18 mouse cellular contexts compared by ENCODE assay signal in genomic region chr14:121930731-121931383, GRCm38 (mm10). TPM values are rescaled to one million over a fixed set of nuclear protein-coding genes. Genes with fewer than 3 reads are reported as not detected.
DNase-seq lines count a peak whose midpoint lies in the region; ATAC-seq lines count a peak whose summit lies in the region.
"Had no signal": no experiment of that assay in that cellular context is flagged by ENCODE, and none has a peak within 500 bp of the region (broad histone marks: within the 10 kb centered on the region; RNA-seq: fewer than 3 reads in every experiment).

No protein-coding gene starts in this region.

- peak; percentile 75 for DNase-seq in heart, embryonic 10.5 days (ENCODE audit: low spot score)
- no peak for DNase-seq in heart, postnatal 10 days
- DNase-seq in B cell, adult 2 months: peak; percentile 58 to 62
- no peak for DNase-seq in forebrain, embryonic 10.5 days (ENCODE audit: extremely low spot score, low spot score)
- DNase-seq: cerebellum, adult 2 months; kidney, adult 8-10 months had no signal

- H3K4me3 ChIP-seq in heart, embryonic 10.5 days: no peak overlapping the region
- H3K4me3 ChIP-seq in forebrain, embryonic 10.5 days: no peak overlapping the region
- no peak overlapping the region for H3K4me3 ChIP-seq in forebrain, embryonic 16.5 days (replicated peaks; ENCODE audit: low read length)
- H3K4me3 ChIP-seq: midbrain, embryonic 13.5 days had no signal

- no peak overlapping the region for H3K9ac ChIP-seq in forebrain, embryonic 16.5 days (replicated peaks; ENCODE audit: low read depth, low read length)
- H3K9ac ChIP-seq: hindbrain, embryonic 14.5 days; liver, embryonic 14.5 days; midbrain, embryonic 13.5 days had no signal

- H3K4me2 ChIP-seq in forebrain, embryonic 16.5 days (ENCODE audit: low read length): no peak overlapping the region
- H3K4me2 ChIP-seq: hindbrain, embryonic 14.5 days; midbrain, embryonic 13.5 days had no signal

- H3K27me3 ChIP-seq in heart, embryonic 10.5 days (ENCODE audit: insufficient read depth, poor library complexity, severe bottlenecking): no peaks in the 10 kb centered on the region
- no peaks in the 10 kb centered on the region for H3K27me3 ChIP-seq in forebrain, embryonic 10.5 days (ENCODE audit: poor library complexity, severe bottlenecking)
- H3K27me3 ChIP-seq in forebrain, embryonic 16.5 days (replicated peaks; ENCODE audit: control insufficient read depth, insufficient read depth, low read length): no peaks in the 10 kb centered on the region
- H3K27me3 ChIP-seq: midbrain, embryonic 13.5 days had no signal

- no peaks in the 10 kb centered on the region; the same call in 1 of the 2 replicates for H3K9me3 ChIP-seq in heart, embryonic 10.5 days
- H3K9me3 ChIP-seq in forebrain, embryonic 10.5 days: peaks cover 8% of the 10 kb centered on the region
- no peaks in the 10 kb centered on the region for H3K9me3 ChIP-seq in forebrain, embryonic 16.5 days (ENCODE audit: control insufficient read depth, low read length)

- peak; percentile 45 for ATAC-seq in activated CD4-positive, CD25-positive, alpha-beta regulatory T cell, adult 4 months
- ATAC-seq in megakaryocyte, adult 5-6 weeks (ENCODE audit: poor library complexity, severe bottlenecking): peak; percentile 39
- no peak for ATAC-seq in monocyte, adult 5-6 weeks (replicated peaks; ENCODE audit: insufficient number of reproducible peaks, low FRiP score, low TSS enrichment, poor library complexity, severe bottlenecking)
- ATAC-seq in forebrain, embryonic 16.5 days: no peak
- ATAC-seq: forebrain, embryonic 14.5 days had no signal

- H3K27ac ChIP-seq in heart, embryonic 10.5 days: peak overlapping the region; percentile 56
- H3K27ac ChIP-seq in forebrain, embryonic 10.5 days: no peak overlapping the region
- H3K27ac ChIP-seq in forebrain, embryonic 16.5 days (ENCODE audit: low read length): no peak overlapping the region
- H3K27ac ChIP-seq: hindbrain, embryonic 14.5 days; liver, embryonic 14.5 days had no signal

- peaks cover 21% of the 10 kb centered on the region for H3K4me1 ChIP-seq in heart, embryonic 10.5 days
- 0 out of 2 replicates have a peak, but pooled peaks cover 2% of the 10 kb centered on the region for H3K4me1 ChIP-seq in forebrain, embryonic 10.5 days
- no peaks in the 10 kb centered on the region for H3K4me1 ChIP-seq in forebrain, embryonic 16.5 days (replicated peaks; ENCODE audit: control insufficient read depth, insufficient read depth, low read length)

- peaks cover 20% of the 10 kb centered on the region for H3K36me3 ChIP-seq in heart, embryonic 10.5 days
- peaks cover 26% of the 10 kb centered on the region for H3K36me3 ChIP-seq in forebrain, embryonic 10.5 days (replicated peaks)
- 0 out of 2 replicates have a peak, but pooled peaks cover 2% of the 10 kb centered on the region for H3K36me3 ChIP-seq in forebrain, embryonic 16.5 days (ENCODE audit: control insufficient read depth, insufficient read depth)

- intact Hi-C loops in heart, postnatal 10 days (cut with DNase I): no loop called here

- WGBS in heart, embryonic 10.5 days: 59% methylated on average over 7 of the region's 7 CpGs
- WGBS in forebrain, embryonic 10.5 days: 85% methylated on average over 7 of the region's 7 CpGs
- 65% methylated on average over 7 of the region's 7 CpGs for WGBS in forebrain, embryonic 16.5 days

RNA-seq across cellular contexts. Expression of gene Gpr18, which starts 15.3 kb away (rescaled TPM):
- 0.34 TPM in 1 of 2 replicates, not detected in the other for polyA plus RNA-seq in heart, embryonic 10.5 days (2016; fragmentation: Nextera tagmentation; extraction: Ambion mirVana)
- total RNA-seq in heart, postnatal 10 days (2021): under 1 TPM; 0.27 to 0.45 TPM
- 10 to 100 TPM; 83.8 to 86.0 TPM for polyA plus RNA-seq in activated CD4-positive, CD25-positive, alpha-beta regulatory T cell, adult 4 months (2017; shearing (Covaris generic))
- total RNA-seq in megakaryocyte, adult 5-6 weeks (2015): 11.3 and 16.1 TPM in 2 replicates
- 11.9 and 12.9 TPM in 2 replicates for total RNA-seq in megakaryocyte, adult 5-6 weeks (2017)
- 31.4 to 45.9 TPM (median 34.6 TPM) in 3 replicates for total RNA-seq in monocyte, adult 5-6 weeks (2017)
- 0.23 and 0.55 TPM in 2 replicates for polyA plus RNA-seq in forebrain, embryonic 10.5 days (2016; fragmentation: Nextera tagmentation; extraction: Ambion mirVana)
- polyA plus RNA-seq in forebrain, embryonic 16.5 days (2015; fragmentation: Nextera tagmentation; extraction: Ambion mirVana): 0.28 TPM in 1 of 2 replicates, not detected in the other
- total RNA-seq: gastrocnemius, adult 8-10 months; left cerebral cortex, adult 18-20 months had no signal
- polyA plus RNA-seq: brain, embryonic 14.5 days; cerebellum, adult 2 months; forebrain, embryonic 14.5 days; heart, embryonic 14.5 days; hindbrain, embryonic 14.5 days had no signal

RNA-seq across cellular contexts. Expression of gene Gpr183, which starts 34.1 kb away (rescaled TPM):
- 1.6 and 2.3 TPM in 2 replicates for polyA plus RNA-seq in heart, embryonic 10.5 days (2016; fragmentation: Nextera tagmentation; extraction: Ambion mirVana)
- 1 to 10 TPM; 1.3 TPM for total RNA-seq in heart, postnatal 10 days (2021)
- 100 to 1,000 TPM; 104 to 118 TPM for polyA plus RNA-seq in activated CD4-positive, CD25-positive, alpha-beta regulatory T cell, adult 4 months (2017; shearing (Covaris generic))
- 39.0 and 39.1 TPM in 2 replicates for total RNA-seq in megakaryocyte, adult 5-6 weeks (2015)
- 33.8 and 36.4 TPM in 2 replicates for total RNA-seq in megakaryocyte, adult 5-6 weeks (2017)
- 14.6 to 34.3 TPM (median 25.6 TPM) in 3 replicates for total RNA-seq in monocyte, adult 5-6 weeks (2017)
- polyA plus RNA-seq in forebrain, embryonic 10.5 days (2016; fragmentation: Nextera tagmentation; extraction: Ambion mirVana): 1.9 and 2.5 TPM in 2 replicates
- 1.1 and 1.3 TPM in 2 replicates for polyA plus RNA-seq in forebrain, embryonic 16.5 days (2015; fragmentation: Nextera tagmentation; extraction: Ambion mirVana)

RNA-seq across cellular contexts. Expression of gene Ubac2, which starts 52.4 kb away (rescaled TPM):
- 63.4 and 68.7 TPM in 2 replicates for polyA plus RNA-seq in heart, embryonic 10.5 days (2016; fragmentation: Nextera tagmentation; extraction: Ambion mirVana)
- 10 to 100 TPM; 23.8 to 24.4 TPM for total RNA-seq in heart, postnatal 10 days (2021)
- 10 to 100 TPM; 62.5 to 75.1 TPM for polyA plus RNA-seq in activated CD4-positive, CD25-positive, alpha-beta regulatory T cell, adult 4 months (2017; shearing (Covaris generic))
- 34.2 and 35.6 TPM in 2 replicates for total RNA-seq in megakaryocyte, adult 5-6 weeks (2015)
- 19.3 and 27.3 TPM in 2 replicates for total RNA-seq in megakaryocyte, adult 5-6 weeks (2017)
- 25.2 to 53.9 TPM (median 36.5 TPM) in 3 replicates for total RNA-seq in monocyte, adult 5-6 weeks (2017)
- polyA plus RNA-seq in forebrain, embryonic 10.5 days (2016; fragmentation: Nextera tagmentation; extraction: Ambion mirVana): 80.7 and 83.1 TPM in 2 replicates
- 51.0 and 54.4 TPM in 2 replicates for polyA plus RNA-seq in forebrain, embryonic 16.5 days (2015; fragmentation: Nextera tagmentation; extraction: Ambion mirVana)

Comparison
In these comparisons a context has a peak if more than half of its experiments do, and no peak if none do; other contexts are left out.
1. DNase-seq: peak in heart, embryonic 10.5 days (single experiment) and B cell, adult 2 months (2 of 2); none in heart, postnatal 10 days (0 of 2) and forebrain, embryonic 10.5 days (single experiment).
2. ATAC-seq: peak in activated CD4-positive, CD25-positive, alpha-beta regulatory T cell, adult 4 months (single experiment) and megakaryocyte, adult 5-6 weeks (single experiment); none in monocyte, adult 5-6 weeks (single experiment) and forebrain, embryonic 16.5 days (single experiment).
3. RNA of gene Gpr18, which starts 15.3 kb away (polyA plus RNA-seq): 83.8 to 86.0 TPM in activated CD4-positive, CD25-positive, alpha-beta regulatory T cell, adult 4 months; 0.23 to 0.55 TPM in forebrain, embryonic 10.5 days, 0.34 TPM in heart, embryonic 10.5 days and 0.28 TPM in forebrain, embryonic 16.5 days; every median in the first group is over 10 times any median in the second.
4. RNA of gene Gpr183, which starts 34.1 kb away (polyA plus RNA-seq): 104 to 118 TPM in activated CD4-positive, CD25-positive, alpha-beta regulatory T cell, adult 4 months; 1.9 to 2.5 TPM in forebrain, embryonic 10.5 days, 1.6 to 2.3 TPM in heart, embryonic 10.5 days and 1.1 to 1.3 TPM in forebrain, embryonic 16.5 days; every median in the first group is over 10 times any median in the second.